Mouse (Mus musculus) embryonic facial prominence, embryonic 11.5 days (tissue): ENCODE results near the gene Il10ra. TPM values are rescaled to one million over a fixed set of nuclear protein-coding genes. Genes with fewer than 3 reads are reported as not detected.

Experiments
- ATAC-seq: fragments of 200-750 bp; cut with Nextera tagmentation; replicated peaks from 2 replicates; pipeline ENCODE4 v1.8.0; 2017; ENCODE audit warnings: low read depth; ENCODE audit not compliant: insufficient number of reproducible peaks, low FRiP score, low TSS enrichment
- DNase-seq: peaks from one replicate; pipeline ENCODE4 v3.0.0-alpha.2; 2015; ENCODE audit warnings: low spot score
- H3K27ac ChIP-seq: fragments of 300-500 bp; sonication (generic); replicated peaks from 2 replicates; pipeline ENCODE4 v1.5.1; 2014; ENCODE audit warnings: mild to moderate bottlenecking, low read depth, low read length, control low read depth
- H3K27me3 ChIP-seq: fragments of 300-500 bp; sonication (generic); 2 replicates; pipeline ENCODE4 v1.6.1; 2014; ENCODE audit warnings: mild to moderate bottlenecking, low read length, moderate library complexity, mixed read lengths; ENCODE audit not compliant: control insufficient read depth, insufficient read depth
- H3K36me3 ChIP-seq: fragments of 300-500 bp; sonication (generic); replicated peaks from 2 replicates; pipeline ENCODE4 v1.6.1; 2014; ENCODE audit warnings: low read depth, mild to moderate bottlenecking, low read length, moderate library complexity, mixed read lengths; ENCODE audit not compliant: control insufficient read depth, insufficient read depth
- H3K4me1 ChIP-seq: fragments of 300-500 bp; sonication (generic); 2 replicates; pipeline ENCODE4 v1.6.1; 2014; ENCODE audit warnings: low read length, mixed read lengths; ENCODE audit not compliant: control insufficient read depth, insufficient read depth
- H3K4me2 ChIP-seq: fragments of 300-500 bp; sonication (generic); 2 replicates; pipeline ENCODE4 v1.6.1; 2014; ENCODE audit warnings: low read depth, mild to moderate bottlenecking, control low read depth, low read length, moderate library complexity
- H3K4me3 ChIP-seq: fragments of 300-500 bp; sonication (generic); 2 replicates; pipeline ENCODE4 v1.5.1; 2014; ENCODE audit warnings: low read depth, low read length, control low read depth
- H3K9ac ChIP-seq: fragments of 300-500 bp; sonication (generic); replicated peaks from 2 replicates; pipeline ENCODE4 v1.6.1; 2014; ENCODE audit warnings: mild to moderate bottlenecking, control low read depth, low read length
- H3K9me3 ChIP-seq: fragments of 300-500 bp; sonication (generic); replicated peaks from 2 replicates; pipeline ENCODE4 v1.6.1; 2016; ENCODE audit warnings: mild to moderate bottlenecking, low read length, inconsistent platforms, mixed read lengths; ENCODE audit not compliant: control insufficient read depth
- WGBS: fragments of 180-500 bp; shearing (Covaris S2); extraction: QIAGEN DNeasy Blood & Tissue Kit; methylation state at CpG from one replicate; pipeline ENCODE4 v1.1.7; 2014; 5-methylcytosine and 5-hydroxymethylcytosine counted together
- polyA plus RNA-seq: library from polyadenylated mRNA; unstranded; fragments of >200 nt; fragmentation: Nextera tagmentation; extraction: Ambion mirVana; gene quantifications from 2 replicates; pipeline ENCODE4 v1.2.1, GENCODE M21; 2014

Gene Il10ra
- polyA plus RNA-seq, 1 experiment from 2014 or later, result 1.2 TPM

- ATAC-seq (no peak), DNase-seq (no peak)
- Histone ChIP-seq H3K4me2 (no peak overlapping the region), H3K9ac (no peak overlapping the region), H3K27me3 (no peaks in the 10 kb centered on the region), H3K4me1 (no peaks in the 10 kb centered on the region), H3K27ac (no peak overlapping the region), H3K4me3 (no peak overlapping the region), H3K9me3 (no peaks in the 10 kb centered on the region), H3K36me3 (no peaks in the 10 kb centered on the region)
- WGBS, result 87% methylated on average over 4 of the region's 4 CpGs
These were observed 13.5 kb downstream of the Il10ra start for GRCm38 (mm10) chr9:45255431-45255830.

- H3K36me3 ChIP-seq, result no peaks in the 10 kb centered on the region
- ATAC-seq (no peak), DNase-seq (no peak)
- H3K4me2 ChIP-seq, result no peak overlapping the region
- no peak overlapping the region for H3K9ac ChIP-seq
- H3K9me3 ChIP-seq, result no peaks in the 10 kb centered on the region
- no peak overlapping the region for H3K4me3 ChIP-seq
- H3K4me1 ChIP-seq, result no peaks in the 10 kb centered on the region
- WGBS, result 55% methylated on average over 4 of the region's 4 CpGs
- no peak overlapping the region for H3K27ac ChIP-seq
- no peaks in the 10 kb centered on the region for H3K27me3 ChIP-seq
These were observed 14.3 kb downstream of the Il10ra start for GRCm38 (mm10) chr9:45254605-45255004.

- no peaks in the 10 kb centered on the region for H3K4me1 ChIP-seq
- no peaks in the 10 kb centered on the region for H3K9me3 ChIP-seq
- H3K27me3 ChIP-seq, result no peaks in the 10 kb centered on the region
- H3K4me2 ChIP-seq, result no peak overlapping the region
- DNase-seq (no peak), ATAC-seq (no peak)
- no peak overlapping the region for H3K4me3 ChIP-seq
- WGBS, result 33% methylated on average over 6 of the region's 6 CpGs
- H3K9ac ChIP-seq, result no peak overlapping the region
- no peak overlapping the region for H3K27ac ChIP-seq
- H3K36me3 ChIP-seq, result no peaks in the 10 kb centered on the region
These were observed 14.9 kb downstream of the Il10ra start for GRCm38 (mm10) chr9:45254021-45254420.

- Histone ChIP-seq H3K27me3 (no peaks in the 10 kb centered on the region), H3K4me2 (no peak overlapping the region), H3K9me3 (no peaks in the 10 kb centered on the region), H3K4me1 (no peaks in the 10 kb centered on the region), H3K27ac (no peak overlapping the region), H3K36me3 (no peaks in the 10 kb centered on the region), H3K4me3 (no peak overlapping the region), H3K9ac (no peak overlapping the region)
- 75% methylated on average over 6 of the region's 6 CpGs for WGBS
- no peak for ATAC-seq
- DNase-seq, result no peak
These were observed 16.6 kb downstream of the Il10ra start for GRCm38 (mm10) chr9:45252395-45252794.

- Histone ChIP-seq H3K4me1 (no peaks in the 10 kb centered on the region), H3K36me3 (no peaks in the 10 kb centered on the region), H3K9me3 (no peaks in the 10 kb centered on the region), H3K9ac (no peak overlapping the region), H3K4me3 (no peak overlapping the region), H3K27me3 (no peaks in the 10 kb centered on the region), H3K27ac (no peak overlapping the region), H3K4me2 (no peak overlapping the region)
- ATAC-seq, result no peak
- DNase-seq, result no peak
- 82% methylated on average over 4 of the region's 4 CpGs for WGBS
These were observed 17.0 kb downstream of the Il10ra start for GRCm38 (mm10) chr9:45251990-45252389.

GRCm38 (mm10) chr9:45251281-45251680 lies 17.7 kb downstream of the Il10ra start:
- Histone ChIP-seq H3K4me3 (no peak overlapping the region), H3K27ac (no peak overlapping the region), H3K4me2 (no peak overlapping the region), H3K9me3 (no peaks in the 10 kb centered on the region), H3K27me3 (no peaks in the 10 kb centered on the region), H3K9ac (no peak overlapping the region), H3K36me3 (no peaks in the 10 kb centered on the region), H3K4me1 (no peaks in the 10 kb centered on the region)
- 70% methylated on average over 3 of the region's 3 CpGs for WGBS
- DNase-seq, result no peak
- no peak for ATAC-seq

GRCm38 (mm10) chr9:45250306-45250705 lies 18.6 kb downstream of the Il10ra start:
- 90% methylated on average over 7 of the region's 7 CpGs for WGBS
- no peaks in the 10 kb centered on the region for H3K27me3 ChIP-seq
- DNase-seq (no peak), ATAC-seq (no peak)
- H3K36me3 ChIP-seq, result no peaks in the 10 kb centered on the region
- no peak overlapping the region for H3K4me3 ChIP-seq
- no peak overlapping the region for H3K27ac ChIP-seq
- H3K9me3 ChIP-seq, result no peaks in the 10 kb centered on the region
- no peak overlapping the region for H3K4me2 ChIP-seq
- no peaks in the 10 kb centered on the region for H3K4me1 ChIP-seq
- H3K9ac ChIP-seq, result no peak overlapping the region

GRCm38 (mm10) chr9:45247536-45247935 lies 21.4 kb downstream of the Il10ra start:
- Histone ChIP-seq H3K4me2 (no peak overlapping the region), H3K4me3 (no peak overlapping the region), H3K9me3 (no peaks in the 10 kb centered on the region), H3K4me1 (no peaks in the 10 kb centered on the region), H3K27me3 (no peaks in the 10 kb centered on the region), H3K36me3 (no peaks in the 10 kb centered on the region), H3K27ac (no peak overlapping the region), H3K9ac (no peak overlapping the region)
- DNase-seq (no peak), ATAC-seq (no peak)
- WGBS, result 69% methylated on average over 2 of the region's 2 CpGs
